Mouse (Mus musculus): Measurements from ENCODE around the gene Gm49601. TPM values are rescaled to one million over a fixed set of nuclear protein-coding genes. Genes with fewer than 3 reads are reported as not detected.

The Gm49601 gene
- polyA plus RNA-seq, 1 experiment from 2014 or later: 2.4 TPM

DNA sequence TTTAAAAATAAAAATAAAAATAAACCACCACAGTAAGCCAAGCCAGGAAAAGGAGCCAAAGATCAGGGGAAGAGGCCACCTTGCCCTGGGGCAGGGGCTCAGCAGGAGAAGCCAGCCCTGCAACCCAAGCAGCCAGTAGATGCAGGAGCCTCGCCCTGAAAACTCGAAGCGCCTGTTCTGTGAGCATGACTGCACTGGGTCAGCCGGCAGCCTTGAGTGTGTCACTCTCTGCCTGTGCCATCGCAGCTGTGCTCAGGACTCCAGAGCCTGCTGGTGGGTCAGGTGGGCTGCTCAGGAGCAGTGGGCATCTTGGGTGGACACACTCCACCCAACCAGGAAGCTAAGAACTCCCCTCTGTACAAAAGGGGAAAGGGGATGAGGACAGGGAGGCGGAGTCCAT, 19.1 kb upstream of the Gm49601 start:
- 68% methylated on average over 6 of the region's 6 CpGs for WGBS
- Histone ChIP-seq H3K4me1 (ENCODE audit: control insufficient read depth, insufficient read depth, low read length) (no peaks in the 10 kb centered on the region), H3K4me2 (ENCODE audit: low read depth, severe bottlenecking) (no peak overlapping the region), H3K36me3 (ENCODE audit: control insufficient read depth, insufficient read depth, low read length) (no peaks in the 10 kb centered on the region), H3K4me3 (ENCODE audit: low read depth, low read length) (no peak overlapping the region), H3K9ac (ENCODE audit: low read length) (no peak overlapping the region), H3K9me3 (ENCODE audit: control insufficient read depth, low read length) (no peaks in the 10 kb centered on the region), H3K27ac (replicated peaks; ENCODE audit: low read depth, low read length) (no peak overlapping the region), H3K27me3 (ENCODE audit: control insufficient read depth, insufficient read depth, low read length) (no peaks in the 10 kb centered on the region)
- DNase-seq (ENCODE audit: low spot score): no peak
- no peak for ATAC-seq (ENCODE audit: insufficient number of reproducible peaks, low FRiP score, low TSS enrichment, low read depth)

DNA sequence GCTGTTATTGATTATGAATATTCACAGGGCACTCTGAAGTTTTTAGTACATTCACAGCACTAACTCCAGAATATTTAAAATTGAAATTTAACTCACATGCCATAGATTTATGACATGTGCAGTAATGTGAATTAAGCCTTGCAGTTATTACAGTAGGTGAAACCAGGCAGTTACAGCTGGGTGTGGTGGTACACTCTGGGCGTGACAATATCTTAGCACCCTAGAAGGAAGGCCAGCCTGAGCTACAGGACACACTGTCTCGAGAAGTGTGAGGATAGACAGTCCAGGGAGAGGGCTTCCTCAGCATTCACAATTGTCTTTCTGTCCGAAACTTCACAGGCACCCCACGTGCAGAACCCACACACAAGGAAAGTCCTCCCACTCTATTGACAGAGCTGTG, 18.3 kb upstream of the Gm49601 start:
- WGBS: 84% methylated on average over 4 of the region's 4 CpGs
- no peak for ATAC-seq (ENCODE audit: insufficient number of reproducible peaks, low FRiP score, low TSS enrichment, low read depth)
- DNase-seq (ENCODE audit: low spot score): no peak

DNA sequence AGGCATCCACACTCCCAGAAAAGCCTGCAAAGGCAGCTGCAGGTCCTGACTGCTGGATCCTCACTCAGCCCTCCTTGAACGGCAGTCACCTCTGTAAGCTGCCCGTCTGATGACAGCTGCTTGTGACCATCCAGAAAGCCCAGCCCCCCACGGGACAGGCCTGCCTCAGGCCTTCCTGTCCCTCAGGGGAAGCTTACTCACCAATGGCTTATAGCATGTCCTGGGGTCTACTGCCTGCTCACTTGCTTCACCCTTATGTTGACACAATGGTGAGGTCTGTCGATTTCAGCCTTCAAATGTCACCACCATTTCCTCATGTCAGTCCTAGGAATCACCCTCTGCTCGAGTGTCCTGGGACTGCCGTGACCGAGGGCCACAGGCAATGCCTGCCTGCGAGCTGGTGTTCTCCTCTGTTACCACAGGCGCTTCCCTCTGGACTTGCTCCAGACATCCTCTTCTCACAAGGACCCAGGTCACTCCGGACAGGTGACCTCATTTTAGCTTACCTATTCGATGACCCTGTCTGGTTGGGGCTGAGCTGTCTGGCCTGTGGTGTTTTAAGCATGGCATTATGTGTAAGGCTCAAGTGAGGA, 17.3 kb upstream of the Gm49601 start:
- H3K36me3 ChIP-seq (ENCODE audit: control insufficient read depth, insufficient read depth, low read length): no peaks in the 10 kb centered on the region
- no peak overlapping the region for H3K27ac ChIP-seq (replicated peaks; ENCODE audit: low read depth, low read length)
- no peaks in the 10 kb centered on the region for H3K9me3 ChIP-seq (ENCODE audit: control insufficient read depth, low read length)
- no peak overlapping the region for H3K4me3 ChIP-seq (ENCODE audit: low read depth, low read length)
- H3K27me3 ChIP-seq (ENCODE audit: control insufficient read depth, insufficient read depth, low read length): no peaks in the 10 kb centered on the region
- H3K9ac ChIP-seq (ENCODE audit: low read length): no peak overlapping the region
- 77% methylated on average over 11 of the region's 11 CpGs for WGBS
- no peak for DNase-seq (ENCODE audit: low spot score)
- no peaks in the 10 kb centered on the region for H3K4me1 ChIP-seq (ENCODE audit: control insufficient read depth, insufficient read depth, low read length)
- ATAC-seq (ENCODE audit: insufficient number of reproducible peaks, low FRiP score, low TSS enrichment, low read depth): no peak
- H3K4me2 ChIP-seq (ENCODE audit: low read depth, severe bottlenecking): no peak overlapping the region

More for the DNA sequence above, 18.3 kb upstream of the Gm49601 start:
- H3K36me3 ChIP-seq (ENCODE audit: control insufficient read depth, insufficient read depth, low read length): no peaks in the 10 kb centered on the region
- H3K4me3 ChIP-seq (ENCODE audit: low read depth, low read length): no peak overlapping the region
- H3K4me2 ChIP-seq (ENCODE audit: low read depth, severe bottlenecking): no peak overlapping the region
- H3K9ac ChIP-seq (ENCODE audit: low read length): no peak overlapping the region
- no peak overlapping the region for H3K27ac ChIP-seq (replicated peaks; ENCODE audit: low read depth, low read length)
- no peaks in the 10 kb centered on the region for H3K9me3 ChIP-seq (ENCODE audit: control insufficient read depth, low read length)
- no peaks in the 10 kb centered on the region for H3K27me3 ChIP-seq (ENCODE audit: control insufficient read depth, insufficient read depth, low read length)
- H3K4me1 ChIP-seq (ENCODE audit: control insufficient read depth, insufficient read depth, low read length): no peaks in the 10 kb centered on the region

DNA sequence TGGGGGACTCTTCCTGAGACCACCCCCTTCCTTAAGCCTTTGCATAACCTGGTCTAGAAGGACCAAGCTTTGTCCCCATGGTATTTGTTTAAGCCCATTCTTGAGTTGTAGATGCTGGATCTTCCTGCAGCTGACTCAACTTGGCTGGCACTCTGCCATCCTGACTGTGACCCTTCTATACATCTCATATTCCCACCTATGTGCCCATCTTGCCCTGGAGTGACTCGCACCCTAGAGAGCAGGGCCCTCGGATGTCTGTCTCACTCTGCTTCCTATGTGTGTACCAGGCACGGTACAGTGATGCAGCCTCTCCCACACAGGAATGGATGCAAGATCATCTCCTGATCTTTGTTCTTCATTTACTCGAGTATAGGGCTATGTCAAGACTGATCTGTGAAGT, 16.7 kb upstream of the Gm49601 start:
- H3K27ac ChIP-seq (replicated peaks; ENCODE audit: low read depth, low read length): no peak overlapping the region
- WGBS: 87% methylated on average over 4 of the region's 4 CpGs
- ATAC-seq (ENCODE audit: insufficient number of reproducible peaks, low FRiP score, low TSS enrichment, low read depth): no peak

DNA sequence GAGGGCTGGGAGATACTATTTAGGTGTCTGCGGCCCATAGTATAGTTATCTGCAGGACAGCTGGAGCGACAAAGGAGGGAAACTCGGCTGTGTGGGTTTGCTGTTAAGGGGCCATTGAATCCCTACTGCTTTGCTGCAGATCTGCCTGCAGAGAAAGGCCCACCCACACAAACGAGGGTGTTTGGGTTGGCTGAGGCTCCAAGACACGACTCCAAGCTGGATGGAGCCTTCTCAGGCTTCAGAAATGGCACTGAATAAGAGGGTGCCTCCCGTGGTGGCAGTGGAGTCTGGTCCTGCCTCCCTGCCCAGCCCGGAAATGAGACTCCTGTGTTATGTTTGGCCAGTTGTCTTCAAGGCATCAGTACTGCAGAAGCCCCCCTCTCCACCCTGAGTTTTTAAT, 16.1 kb upstream of the Gm49601 start:
- no peak overlapping the region for H3K4me2 ChIP-seq (ENCODE audit: low read depth, severe bottlenecking)
- H3K9ac ChIP-seq (ENCODE audit: low read length): no peak overlapping the region
- H3K9me3 ChIP-seq (ENCODE audit: control insufficient read depth, low read length): no peaks in the 10 kb centered on the region
- no peaks in the 10 kb centered on the region for H3K27me3 ChIP-seq (ENCODE audit: control insufficient read depth, insufficient read depth, low read length)
- DNase-seq (ENCODE audit: low spot score) (no peak), ATAC-seq (ENCODE audit: insufficient number of reproducible peaks, low FRiP score, low TSS enrichment, low read depth) (no peak)
- 57% methylated on average over 7 of the region's 7 CpGs for WGBS
- no peak overlapping the region for H3K4me3 ChIP-seq (ENCODE audit: low read depth, low read length)
- no peaks in the 10 kb centered on the region for H3K36me3 ChIP-seq (ENCODE audit: control insufficient read depth, insufficient read depth, low read length)
- H3K27ac ChIP-seq (replicated peaks; ENCODE audit: low read depth, low read length): no peak overlapping the region
- H3K4me1 ChIP-seq (ENCODE audit: control insufficient read depth, insufficient read depth, low read length): no peaks in the 10 kb centered on the region

More for the DNA sequence above, 16.7 kb upstream of the Gm49601 start:
- H3K4me3 ChIP-seq (ENCODE audit: low read depth, low read length): no peak overlapping the region
- no peaks in the 10 kb centered on the region for H3K27me3 ChIP-seq (ENCODE audit: control insufficient read depth, insufficient read depth, low read length)
- H3K4me2 ChIP-seq (ENCODE audit: low read depth, severe bottlenecking): no peak overlapping the region
- no peaks in the 10 kb centered on the region for H3K4me1 ChIP-seq (ENCODE audit: control insufficient read depth, insufficient read depth, low read length)
- H3K9ac ChIP-seq (ENCODE audit: low read length): no peak overlapping the region
- no peaks in the 10 kb centered on the region for H3K36me3 ChIP-seq (ENCODE audit: control insufficient read depth, insufficient read depth, low read length)
- no peak for DNase-seq (ENCODE audit: low spot score)
- no peaks in the 10 kb centered on the region for H3K9me3 ChIP-seq (ENCODE audit: control insufficient read depth, low read length)

DNA sequence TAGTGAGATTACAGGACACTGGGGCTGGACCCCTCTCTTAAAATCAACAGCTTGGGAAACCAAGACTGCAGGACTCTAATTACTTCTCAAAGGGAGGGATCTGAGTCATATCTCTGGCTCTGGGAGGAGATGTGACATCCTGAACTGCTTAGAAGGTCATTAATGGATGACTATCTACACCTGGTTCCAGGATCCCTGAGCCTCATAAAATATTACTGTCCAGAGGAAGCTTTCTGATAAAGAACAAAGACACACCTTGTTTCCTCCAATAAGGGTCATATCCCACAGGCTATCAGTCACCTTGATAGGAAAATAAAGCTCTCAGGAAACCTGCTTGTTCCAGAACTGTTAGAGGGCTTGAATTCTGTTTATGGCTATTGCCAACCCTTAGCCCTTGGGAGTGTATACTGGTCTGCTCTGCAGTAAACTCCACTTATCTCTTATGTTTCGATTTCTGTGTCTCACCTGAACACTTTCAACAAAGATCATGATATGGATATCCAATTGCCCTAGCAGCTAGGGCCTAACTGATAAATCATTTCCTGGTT, 13.2 kb upstream of the Gm49601 start:
- no peak for ATAC-seq (ENCODE audit: insufficient number of reproducible peaks, low FRiP score, low TSS enrichment, low read depth)
- 94% methylated on average over 1 of the region's 1 CpGs for WGBS

DNA sequence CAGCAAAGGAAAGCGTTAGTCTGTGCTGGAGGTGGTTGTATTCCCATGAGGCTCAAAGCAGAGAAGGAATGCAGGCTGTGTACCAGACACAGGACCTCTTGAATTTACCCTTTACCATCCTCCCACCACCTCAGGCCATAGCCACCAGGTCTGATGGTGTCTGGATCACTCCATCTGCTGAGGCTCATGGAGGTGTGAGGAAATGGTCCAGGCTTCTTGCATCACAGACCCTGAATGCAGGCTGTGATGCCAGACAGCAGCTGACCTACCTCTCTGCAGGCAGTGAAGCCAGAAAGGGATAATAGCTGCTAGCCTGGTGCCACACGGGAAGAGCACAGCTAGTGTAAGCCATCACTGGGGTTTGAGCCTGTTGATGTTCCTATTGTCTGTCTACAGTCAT, 12.2 kb upstream of the Gm49601 start:
- 58% methylated on average over 2 of the region's 2 CpGs for WGBS
- Histone ChIP-seq H3K4me3 (ENCODE audit: low read depth, low read length) (no peak overlapping the region), H3K36me3 (ENCODE audit: control insufficient read depth, insufficient read depth, low read length) (no peaks in the 10 kb centered on the region), H3K27me3 (ENCODE audit: control insufficient read depth, insufficient read depth, low read length) (no peaks in the 10 kb centered on the region), H3K4me1 (ENCODE audit: control insufficient read depth, insufficient read depth, low read length) (no peaks in the 10 kb centered on the region), H3K9ac (ENCODE audit: low read length) (no peak overlapping the region), H3K4me2 (ENCODE audit: low read depth, severe bottlenecking) (no peak overlapping the region), H3K27ac (replicated peaks; ENCODE audit: low read depth, low read length) (no peak overlapping the region), H3K9me3 (ENCODE audit: control insufficient read depth, low read length) (no peaks in the 10 kb centered on the region)
- DNase-seq (ENCODE audit: low spot score): no peak
- no peak for ATAC-seq (ENCODE audit: insufficient number of reproducible peaks, low FRiP score, low TSS enrichment, low read depth)

More for the DNA sequence above, 13.2 kb upstream of the Gm49601 start:
- DNase-seq (ENCODE audit: low spot score): no peak
- Histone ChIP-seq H3K4me2 (ENCODE audit: low read depth, severe bottlenecking) (no peak overlapping the region), H3K4me3 (ENCODE audit: low read depth, low read length) (no peak overlapping the region), H3K9ac (ENCODE audit: low read length) (no peak overlapping the region), H3K36me3 (ENCODE audit: control insufficient read depth, insufficient read depth, low read length) (no peaks in the 10 kb centered on the region), H3K27ac (replicated peaks; ENCODE audit: low read depth, low read length) (no peak overlapping the region), H3K9me3 (ENCODE audit: control insufficient read depth, low read length) (no peaks in the 10 kb centered on the region), H3K4me1 (ENCODE audit: control insufficient read depth, insufficient read depth, low read length) (no peaks in the 10 kb centered on the region), H3K27me3 (ENCODE audit: control insufficient read depth, insufficient read depth, low read length) (no peaks in the 10 kb centered on the region)

DNA sequence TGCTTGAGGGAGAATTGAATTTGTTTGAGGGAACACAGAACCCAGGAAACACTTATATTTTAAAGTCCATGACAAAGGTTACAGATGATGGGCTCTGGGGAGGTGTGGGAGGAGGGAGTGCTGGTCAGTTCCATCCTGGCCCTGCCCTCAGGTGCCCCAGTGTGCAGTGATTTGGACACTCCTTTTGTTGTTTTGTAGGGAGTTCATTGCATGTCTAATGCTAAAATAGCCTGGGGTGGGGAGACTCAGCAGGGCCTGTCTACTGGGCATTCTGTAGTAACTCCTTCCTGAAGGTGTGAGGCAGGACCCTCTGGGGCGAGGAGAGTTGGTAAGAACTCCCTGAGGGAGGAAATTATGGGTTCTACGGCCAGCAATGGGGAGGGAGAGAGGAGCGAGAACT, 10.6 kb upstream of the Gm49601 start:
- ATAC-seq (ENCODE audit: insufficient number of reproducible peaks, low FRiP score, low TSS enrichment, low read depth) (no peak), DNase-seq (ENCODE audit: low spot score) (no peak)
- H3K9me3 ChIP-seq (ENCODE audit: control insufficient read depth, low read length): no peaks in the 10 kb centered on the region
- no peak overlapping the region for H3K4me2 ChIP-seq (ENCODE audit: low read depth, severe bottlenecking)
- H3K27ac ChIP-seq (replicated peaks; ENCODE audit: low read depth, low read length): no peak overlapping the region
- no peak overlapping the region for H3K4me3 ChIP-seq (ENCODE audit: low read depth, low read length)
- H3K4me1 ChIP-seq (ENCODE audit: control insufficient read depth, insufficient read depth, low read length): no peaks in the 10 kb centered on the region
- no peaks in the 10 kb centered on the region for H3K27me3 ChIP-seq (ENCODE audit: control insufficient read depth, insufficient read depth, low read length)
- no peak overlapping the region for H3K9ac ChIP-seq (ENCODE audit: low read length)
- H3K36me3 ChIP-seq (ENCODE audit: control insufficient read depth, insufficient read depth, low read length): no peaks in the 10 kb centered on the region
- WGBS: 54% methylated on average over 3 of the region's 3 CpGs

DNA sequence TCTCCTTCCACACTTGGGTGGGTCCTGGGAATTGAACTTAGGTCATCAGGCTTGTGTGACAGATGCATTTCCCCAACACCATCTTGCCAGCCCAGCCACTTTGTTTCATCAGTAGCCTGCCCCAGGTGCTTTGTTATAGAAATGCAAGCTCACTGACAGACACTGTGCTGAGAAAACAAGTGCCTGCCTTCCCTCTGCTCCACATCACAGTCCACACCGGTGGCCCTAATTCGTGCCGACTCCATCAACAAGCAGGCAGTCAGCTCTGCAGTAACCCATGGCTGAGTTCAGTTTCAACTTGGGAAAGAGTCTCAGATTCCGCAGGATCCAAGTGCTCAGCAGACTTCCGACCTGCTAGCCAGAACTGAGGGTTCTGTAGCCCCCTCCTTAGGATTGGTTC, 10.2 kb upstream of the Gm49601 start:
- Histone ChIP-seq H3K36me3 (ENCODE audit: control insufficient read depth, insufficient read depth, low read length) (no peaks in the 10 kb centered on the region), H3K4me2 (ENCODE audit: low read depth, severe bottlenecking) (no peak overlapping the region), H3K27me3 (ENCODE audit: control insufficient read depth, insufficient read depth, low read length) (no peaks in the 10 kb centered on the region), H3K4me1 (ENCODE audit: control insufficient read depth, insufficient read depth, low read length) (no peaks in the 10 kb centered on the region), H3K9me3 (ENCODE audit: control insufficient read depth, low read length) (no peaks in the 10 kb centered on the region), H3K4me3 (ENCODE audit: low read depth, low read length) (no peak overlapping the region), H3K27ac (replicated peaks; ENCODE audit: low read depth, low read length) (no peak overlapping the region), H3K9ac (ENCODE audit: low read length) (no peak overlapping the region)
- DNase-seq (ENCODE audit: low spot score) (no peak), ATAC-seq (ENCODE audit: insufficient number of reproducible peaks, low FRiP score, low TSS enrichment, low read depth) (no peak)
- WGBS: 81% methylated on average over 5 of the region's 5 CpGs

All from limb, embryonic 11.5 days (tissue).